Mouse (Mus musculus): Measurements from ENCODE around the gene Gpld1. TPM values are rescaled to one million over a fixed set of nuclear protein-coding genes. Genes with fewer than 3 reads are reported as not detected.

The Gpld1 gene
- polyA plus RNA-seq, 1 experiment = not detected

DNA sequence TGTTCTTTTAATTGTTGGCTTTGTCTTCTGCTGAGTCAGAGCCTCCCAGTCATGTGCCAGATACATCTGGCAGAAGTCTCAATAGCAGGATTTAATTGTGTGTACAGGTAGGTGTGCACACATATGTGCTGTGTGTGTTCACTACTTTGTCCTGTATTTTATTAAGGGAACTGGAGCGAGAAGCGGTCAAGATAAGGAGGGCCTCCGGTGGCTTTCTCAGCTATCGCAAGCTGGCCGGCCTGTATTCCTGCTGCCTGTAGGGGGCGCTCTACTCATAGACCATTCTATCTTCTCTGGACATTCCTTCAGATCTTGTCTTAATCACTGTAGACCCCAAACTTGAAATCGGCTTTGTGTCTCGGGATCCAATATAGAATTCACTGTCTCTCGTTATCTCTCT lies 4.3 kb upstream of the Gpld1 start:
- WGBS = 34% methylated on average over 9 of the region's 9 CpGs
- H3K4me3 ChIP-seq (ENCODE audit: insufficient read depth, low read depth, low read length) = no peak overlapping the region
- TF ChIP-seq CTCF (IDR thresholded peaks at IDR 0.05; ENCODE audit: insufficient read depth, low read depth, low read length) = peak; percentile 83
- TF ChIP-seq POLR2A (IDR thresholded peaks at IDR 0.05; ENCODE audit: insufficient read depth, low read depth, low read length) = no peak
- H3K27ac ChIP-seq (ENCODE audit: insufficient read depth, low read depth, low read length) = peak overlapping the region; percentile 57
- H3K4me1 ChIP-seq (ENCODE audit: control insufficient read depth, insufficient read depth, low read length) = peaks cover 11% of the 10 kb centered on the region

DNA sequence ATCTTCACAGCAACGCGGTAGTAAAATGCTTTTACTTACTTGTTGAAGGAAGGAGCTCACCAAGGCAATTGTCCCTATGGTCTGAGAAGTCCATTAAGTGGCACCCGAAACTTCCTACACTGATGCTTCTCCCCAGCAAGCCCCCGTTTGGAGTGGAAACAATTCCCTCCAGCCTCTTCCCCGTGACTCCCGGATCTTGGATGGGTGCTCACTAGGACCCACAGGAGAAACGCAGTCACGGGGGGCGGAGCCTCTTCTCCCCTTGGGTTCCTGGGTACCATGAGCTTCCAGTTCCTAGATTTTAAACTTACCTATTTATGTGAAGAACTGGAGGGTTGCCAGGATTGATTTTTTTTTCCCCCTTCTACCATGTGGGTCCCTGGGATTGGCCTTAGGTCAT lies 3.5 kb upstream of the Gpld1 start:
- H3K4me3 ChIP-seq (ENCODE audit: insufficient read depth, low read depth, low read length) = no peak overlapping the region
- 90% methylated on average over 9 of the region's 9 CpGs for WGBS
- peaks cover 11% of the 10 kb centered on the region for H3K4me1 ChIP-seq (ENCODE audit: control insufficient read depth, insufficient read depth, low read length)
- no peak overlapping the region for H3K27ac ChIP-seq (ENCODE audit: insufficient read depth, low read depth, low read length)
- TF ChIP-seq CTCF (IDR thresholded peaks at IDR 0.05; ENCODE audit: insufficient read depth, low read depth, low read length) (no peak), POLR2A (IDR thresholded peaks at IDR 0.05; ENCODE audit: insufficient read depth, low read depth, low read length) (no peak)

DNA sequence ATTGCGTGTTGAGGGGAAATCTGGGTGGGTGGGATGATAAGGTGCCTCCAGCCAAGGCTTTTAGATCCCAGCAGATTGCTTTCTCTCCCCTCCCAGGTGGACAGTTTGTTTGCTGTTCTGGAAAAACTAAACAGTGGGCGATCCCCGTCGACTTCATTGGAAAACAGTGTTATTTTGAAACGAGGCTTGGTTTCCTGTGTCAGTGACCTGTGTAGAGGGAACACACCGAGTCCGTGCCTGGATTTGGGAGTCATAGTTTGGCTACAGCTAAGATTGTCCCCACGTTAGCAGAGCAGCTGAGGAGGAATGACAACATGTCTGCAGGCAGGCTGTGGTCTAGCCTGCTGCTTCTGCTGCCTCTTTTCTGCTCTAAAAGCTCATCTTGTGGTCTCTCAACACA lies 351 bp downstream of the Gpld1 start:
- H3K27ac ChIP-seq (ENCODE audit: insufficient read depth, low read depth, low read length) = no peak overlapping the region
- peaks cover 2% of the 10 kb centered on the region for H3K4me1 ChIP-seq (ENCODE audit: control insufficient read depth, insufficient read depth, low read length)
- WGBS = 75% methylated on average over 8 of the region's 8 CpGs
- no peak for TF ChIP-seq CTCF (IDR thresholded peaks at IDR 0.05; ENCODE audit: insufficient read depth, low read depth, low read length)
- TF ChIP-seq POLR2A (IDR thresholded peaks at IDR 0.05; ENCODE audit: insufficient read depth, low read depth, low read length) = no peak
- H3K4me3 ChIP-seq (ENCODE audit: insufficient read depth, low read depth, low read length) = no peak overlapping the region

DNA sequence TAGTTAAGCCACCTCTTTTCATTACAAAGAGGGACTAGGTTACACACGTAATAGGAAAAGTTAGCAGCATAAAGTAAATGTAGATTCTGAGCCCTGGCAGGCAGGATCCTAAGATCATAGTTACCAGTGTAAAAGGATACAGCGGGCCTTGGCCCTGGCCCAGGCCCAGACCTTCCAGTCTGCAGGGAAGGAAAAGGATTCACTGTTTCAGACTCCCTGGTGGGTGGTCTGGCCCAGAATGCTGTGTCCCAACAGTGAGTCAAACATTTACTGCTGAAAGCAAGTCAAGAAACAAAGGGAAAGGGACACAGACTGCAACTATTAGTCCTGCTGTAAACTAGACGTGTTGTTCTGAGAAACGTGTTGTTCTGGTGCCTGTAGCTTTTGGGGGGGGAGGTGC lies 2.6 kb downstream of the Gpld1 start:
- Histone ChIP-seq H3K27ac (ENCODE audit: insufficient read depth, low read depth, low read length) (no peak overlapping the region), H3K4me3 (ENCODE audit: insufficient read depth, low read depth, low read length) (no peak overlapping the region), H3K4me1 (ENCODE audit: control insufficient read depth, insufficient read depth, low read length) (peaks cover 2% of the 10 kb centered on the region)
- 28% methylated on average over 4 of the region's 4 CpGs for WGBS
- no peak for TF ChIP-seq CTCF (IDR thresholded peaks at IDR 0.05; ENCODE audit: insufficient read depth, low read depth, low read length)
- TF ChIP-seq POLR2A (IDR thresholded peaks at IDR 0.05; ENCODE audit: insufficient read depth, low read depth, low read length) = no peak

DNA sequence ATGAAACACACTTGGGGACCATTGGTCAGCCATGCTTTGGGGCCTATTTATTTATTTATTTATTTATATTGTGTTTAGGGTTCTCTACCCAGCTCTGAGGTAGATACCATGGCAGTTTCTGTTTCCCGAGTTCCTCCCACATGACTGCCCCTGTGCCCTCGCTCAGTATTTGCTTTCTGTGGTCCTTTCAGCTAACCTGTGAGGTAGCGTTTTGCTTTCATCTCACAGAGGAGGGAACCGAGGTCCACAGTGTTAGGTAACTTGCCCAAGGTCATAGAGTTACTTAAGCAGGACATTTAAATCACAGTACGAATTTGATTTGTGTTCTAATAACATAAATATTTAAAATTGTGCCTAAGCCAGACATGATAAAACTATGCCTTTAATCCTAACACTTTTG lies 4.2 kb downstream of the Gpld1 start:
- H3K4me1 ChIP-seq (ENCODE audit: control insufficient read depth, insufficient read depth, low read length) = peaks cover 2% of the 10 kb centered on the region
- no peak for TF ChIP-seq POLR2A (IDR thresholded peaks at IDR 0.05; ENCODE audit: insufficient read depth, low read depth, low read length)
- no peak for TF ChIP-seq CTCF (IDR thresholded peaks at IDR 0.05; ENCODE audit: insufficient read depth, low read depth, low read length)
- H3K4me3 ChIP-seq (ENCODE audit: insufficient read depth, low read depth, low read length) = no peak overlapping the region
- H3K27ac ChIP-seq (ENCODE audit: insufficient read depth, low read depth, low read length) = no peak overlapping the region
- 94% methylated on average over 5 of the region's 5 CpGs for WGBS

DNA sequence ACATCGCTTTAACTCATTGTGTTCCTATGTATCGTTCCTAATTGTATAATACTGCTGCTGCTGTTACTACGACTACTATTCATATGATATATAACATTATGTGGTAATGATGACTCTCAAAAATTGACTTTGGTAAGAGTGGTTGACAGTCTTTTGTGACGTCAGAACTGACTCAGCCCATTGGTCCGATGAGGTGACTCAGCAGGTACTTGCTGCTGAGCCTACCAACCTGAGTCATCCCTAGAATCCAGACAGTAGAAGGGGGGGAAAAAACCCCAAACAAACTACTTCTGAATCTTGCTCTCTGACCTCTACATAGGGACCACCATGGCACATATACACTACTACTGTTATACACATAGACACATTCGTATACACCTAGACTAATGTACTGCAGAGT lies 5.9 kb downstream of the Gpld1 start:
- Histone ChIP-seq H3K27ac (ENCODE audit: insufficient read depth, low read depth, low read length) (no peak overlapping the region), H3K4me1 (ENCODE audit: control insufficient read depth, insufficient read depth, low read length) (no peaks in the 10 kb centered on the region; the same call in 1 of the 2 replicates), H3K4me3 (ENCODE audit: insufficient read depth, low read depth, low read length) (no peak overlapping the region)
- TF ChIP-seq POLR2A (IDR thresholded peaks at IDR 0.05; ENCODE audit: insufficient read depth, low read depth, low read length) = no peak
- TF ChIP-seq CTCF (IDR thresholded peaks at IDR 0.05; ENCODE audit: insufficient read depth, low read depth, low read length) = no peak
- WGBS = 89% methylated on average over 6 of the region's 6 CpGs

DNA sequence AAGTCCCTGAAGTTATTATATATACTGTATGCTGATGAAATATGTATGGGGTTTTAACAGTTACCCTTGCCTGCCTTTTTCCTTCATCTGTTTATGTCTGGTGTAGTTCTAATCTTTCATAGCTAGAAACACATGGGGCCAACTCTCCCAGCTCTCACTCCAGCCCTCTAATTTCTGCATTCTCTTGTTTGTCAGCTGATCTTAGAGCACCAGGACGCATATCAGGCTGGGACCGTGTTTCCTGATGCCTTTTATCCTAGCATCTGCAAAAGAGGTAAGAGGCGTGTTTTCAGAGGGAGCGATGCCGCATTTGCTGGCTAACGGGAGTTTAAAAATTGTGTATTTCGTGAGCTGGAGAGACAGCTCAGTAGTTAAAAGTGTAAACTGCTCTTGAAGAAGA lies 9.7 kb downstream of the Gpld1 start:
- no peak overlapping the region for H3K27ac ChIP-seq (ENCODE audit: insufficient read depth, low read depth, low read length)
- H3K4me3 ChIP-seq (ENCODE audit: insufficient read depth, low read depth, low read length) = no peak overlapping the region
- TF ChIP-seq POLR2A (IDR thresholded peaks at IDR 0.05; ENCODE audit: insufficient read depth, low read depth, low read length) (no peak), CTCF (IDR thresholded peaks at IDR 0.05; ENCODE audit: insufficient read depth, low read depth, low read length) (no peak)
- 53% methylated on average over 7 of the region's 7 CpGs for WGBS
- no peaks in the 10 kb centered on the region for H3K4me1 ChIP-seq (ENCODE audit: control insufficient read depth, insufficient read depth, low read length)

DNA sequence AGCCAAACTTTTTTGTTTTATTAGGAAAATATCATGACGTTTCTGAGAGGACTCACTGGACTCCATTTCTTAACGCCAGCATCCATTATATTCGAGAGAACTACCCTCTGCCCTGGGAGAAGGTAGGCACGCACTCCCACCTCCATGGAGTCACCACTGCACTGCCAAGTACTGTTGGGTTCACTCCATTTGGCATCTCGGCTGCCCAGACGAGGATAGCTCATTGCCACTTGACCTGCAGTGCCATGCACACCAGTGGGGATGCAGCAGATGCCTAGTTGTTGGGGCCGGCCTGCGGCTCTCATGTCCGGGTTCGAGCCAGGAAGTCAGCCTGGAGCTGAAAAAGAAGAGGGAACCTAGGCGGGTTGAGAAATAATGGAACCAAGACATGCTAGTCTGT lies 12.1 kb downstream of the Gpld1 start:
- 76% methylated on average over 11 of the region's 11 CpGs for WGBS
- TF ChIP-seq CTCF (IDR thresholded peaks at IDR 0.05; ENCODE audit: insufficient read depth, low read depth, low read length) (no peak), POLR2A (IDR thresholded peaks at IDR 0.05; ENCODE audit: insufficient read depth, low read depth, low read length) (no peak)

DNA sequence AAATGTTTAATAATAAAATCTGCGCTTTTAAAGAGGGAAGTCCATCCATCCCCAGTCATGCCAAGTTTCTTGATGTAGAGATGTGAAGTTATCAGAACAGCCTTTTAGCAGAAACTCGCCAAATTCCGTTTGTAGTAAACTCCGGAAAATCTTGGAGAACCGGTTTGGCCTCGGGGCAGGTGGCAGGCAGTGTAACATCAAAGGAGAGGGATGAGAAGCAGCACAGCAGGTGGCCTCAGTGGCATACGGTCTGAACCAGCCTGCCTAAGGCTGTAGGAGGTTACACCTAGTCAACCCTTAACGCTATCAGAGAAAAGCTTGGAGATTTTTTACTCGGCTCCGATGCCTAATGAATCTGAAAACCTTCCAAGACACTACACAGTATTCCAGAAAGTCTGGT lies 12.5 kb downstream of the Gpld1 start:
- Histone ChIP-seq H3K4me3 (ENCODE audit: insufficient read depth, low read depth, low read length) (no peak overlapping the region), H3K4me1 (ENCODE audit: control insufficient read depth, insufficient read depth, low read length) (no peaks in the 10 kb centered on the region), H3K27ac (ENCODE audit: insufficient read depth, low read depth, low read length) (no peak overlapping the region)
- 53% methylated on average over 10 of the region's 10 CpGs for WGBS
- TF ChIP-seq CTCF (IDR thresholded peaks at IDR 0.05; ENCODE audit: insufficient read depth, low read depth, low read length) (no peak), POLR2A (IDR thresholded peaks at IDR 0.05; ENCODE audit: insufficient read depth, low read depth, low read length) (no peak)

More for the DNA sequence above, 12.1 kb downstream of the Gpld1 start:
- Histone ChIP-seq H3K4me1 (ENCODE audit: control insufficient read depth, insufficient read depth, low read length) (no peaks in the 10 kb centered on the region), H3K4me3 (ENCODE audit: insufficient read depth, low read depth, low read length) (no peak overlapping the region), H3K27ac (ENCODE audit: insufficient read depth, low read depth, low read length) (no peak overlapping the region)

DNA sequence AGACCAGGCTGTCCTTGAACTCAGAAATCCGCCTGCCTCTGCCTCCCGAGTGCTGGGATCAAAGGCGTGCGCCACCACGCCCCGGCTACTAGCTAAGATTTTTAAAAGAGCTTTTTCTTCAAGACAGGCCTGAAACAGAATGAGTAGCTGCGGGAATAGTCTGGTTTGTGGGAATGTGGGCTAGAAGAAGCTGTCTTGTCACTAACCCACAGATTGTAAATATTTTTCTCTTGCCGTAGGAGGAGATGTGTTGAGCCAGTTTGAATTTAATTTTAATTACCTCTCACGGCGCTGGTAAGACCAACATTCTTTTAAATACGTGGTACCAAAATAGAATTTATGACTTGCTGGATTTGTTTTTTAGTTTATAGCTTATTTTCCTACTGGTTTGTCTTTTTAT lies 15.7 kb downstream of the Gpld1 start:
- 57% methylated on average over 11 of the region's 11 CpGs for WGBS
- Histone ChIP-seq H3K27ac (ENCODE audit: insufficient read depth, low read depth, low read length) (no peak overlapping the region), H3K4me1 (ENCODE audit: control insufficient read depth, insufficient read depth, low read length) (no peaks in the 10 kb centered on the region), H3K4me3 (ENCODE audit: insufficient read depth, low read depth, low read length) (no peak overlapping the region)
- TF ChIP-seq POLR2A (IDR thresholded peaks at IDR 0.05; ENCODE audit: insufficient read depth, low read depth, low read length) = no peak
- no peak for TF ChIP-seq CTCF (IDR thresholded peaks at IDR 0.05; ENCODE audit: insufficient read depth, low read depth, low read length)
